Mouse (Mus musculus): ENCODE results near the gene Khdrbs1.
"Not testable (repeated sequence)": the region's sequence is repeated elsewhere in the genome, so short reads cannot be mapped to it uniquely, and the experiment has no call there.

Gene Khdrbs1

DNA sequence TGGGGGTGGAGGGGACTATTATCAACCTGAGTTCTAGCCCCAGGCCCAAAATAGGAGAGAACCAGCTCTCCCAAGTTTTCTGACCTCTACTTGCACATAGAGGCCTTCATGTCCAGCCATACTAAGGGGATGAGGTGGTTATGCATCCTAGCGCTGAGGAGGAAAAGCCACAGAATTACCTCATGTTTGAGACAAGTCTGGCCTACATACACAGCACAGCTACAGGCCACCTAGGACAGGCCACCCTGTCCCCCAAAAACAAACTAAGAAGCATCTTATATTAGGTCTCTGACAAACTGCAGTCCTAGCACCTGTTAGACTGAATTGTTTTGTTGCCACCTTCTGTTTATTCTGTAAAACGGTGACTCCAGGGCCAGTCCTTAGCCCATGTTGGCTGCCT lies 1.4 kb upstream of the Khdrbs1 start:
- no peak for DNase-seq (ENCODE audit: low spot score)

DNA sequence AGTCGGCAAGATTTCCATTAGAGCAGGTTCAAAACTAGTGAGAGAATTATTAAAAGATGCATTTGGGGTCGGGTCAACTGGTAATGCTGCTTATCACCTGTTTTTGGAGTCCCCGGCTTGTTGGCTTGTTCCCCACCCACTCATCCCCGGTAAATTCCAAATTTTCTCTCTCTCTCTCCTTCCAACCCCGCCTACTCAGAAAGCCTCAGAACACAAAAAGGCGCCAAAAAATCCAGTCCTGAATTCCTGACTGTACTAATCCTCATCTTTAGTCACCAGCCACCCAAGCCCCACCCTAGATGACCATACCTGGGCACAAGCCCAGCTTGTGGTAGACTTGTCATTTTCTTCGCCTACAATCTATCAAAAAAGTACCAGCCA lies 897 bp upstream of the Khdrbs1 start:
- no peak for DNase-seq (ENCODE audit: low spot score)

DNA sequence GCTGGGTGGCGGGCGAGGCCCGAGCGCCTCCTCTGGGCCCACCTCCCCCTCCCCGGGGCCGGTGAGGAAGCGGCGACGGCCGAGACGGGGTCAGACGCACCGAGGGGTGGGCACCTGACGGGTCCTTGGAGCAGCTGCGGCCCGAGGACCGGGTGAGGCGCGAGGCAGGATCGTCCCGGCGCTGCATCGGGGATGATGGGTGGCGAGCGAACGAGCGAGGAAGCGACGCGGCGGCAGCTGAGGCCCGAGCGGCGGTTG lies 200 bp downstream of the Khdrbs1 start:
- no peak for DNase-seq (ENCODE audit: low spot score)

DNA sequence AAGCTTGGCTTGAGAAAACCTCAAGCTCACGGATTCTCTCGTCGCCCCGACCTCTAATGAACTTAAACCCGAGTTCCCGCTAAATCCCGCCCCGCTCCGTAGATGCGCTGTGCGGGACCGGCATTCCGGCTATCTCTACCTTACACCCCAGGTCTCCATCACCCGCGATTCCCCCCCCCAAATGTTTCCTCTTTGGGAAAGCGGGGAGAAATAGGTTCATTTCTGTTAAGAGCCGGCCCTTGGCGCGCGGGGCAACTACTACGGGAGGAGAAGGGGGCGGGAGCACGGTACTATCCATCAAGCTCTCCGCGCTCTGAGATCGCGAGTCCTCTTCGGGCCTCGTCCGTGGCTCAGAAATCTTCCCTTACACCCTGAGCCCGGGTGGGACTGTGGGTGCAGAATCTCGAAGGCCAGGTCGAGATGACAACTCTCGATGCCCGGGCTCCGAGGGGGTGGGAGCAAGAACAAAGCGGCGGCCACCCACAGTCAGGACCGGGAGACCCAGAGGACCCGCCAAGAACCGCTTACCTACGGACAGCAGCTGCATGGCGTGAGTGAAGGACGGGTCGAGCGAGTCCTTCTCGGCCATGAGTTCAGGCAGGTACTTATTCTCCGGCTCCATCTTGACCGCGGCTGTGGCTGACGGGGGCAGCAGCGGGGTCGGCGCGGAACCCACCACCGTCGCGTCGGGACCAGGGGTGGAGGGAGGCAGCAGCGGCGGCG lies 691 bp downstream of the Khdrbs1 start:
- DNase-seq (ENCODE audit: low spot score) = no peak

DNA sequence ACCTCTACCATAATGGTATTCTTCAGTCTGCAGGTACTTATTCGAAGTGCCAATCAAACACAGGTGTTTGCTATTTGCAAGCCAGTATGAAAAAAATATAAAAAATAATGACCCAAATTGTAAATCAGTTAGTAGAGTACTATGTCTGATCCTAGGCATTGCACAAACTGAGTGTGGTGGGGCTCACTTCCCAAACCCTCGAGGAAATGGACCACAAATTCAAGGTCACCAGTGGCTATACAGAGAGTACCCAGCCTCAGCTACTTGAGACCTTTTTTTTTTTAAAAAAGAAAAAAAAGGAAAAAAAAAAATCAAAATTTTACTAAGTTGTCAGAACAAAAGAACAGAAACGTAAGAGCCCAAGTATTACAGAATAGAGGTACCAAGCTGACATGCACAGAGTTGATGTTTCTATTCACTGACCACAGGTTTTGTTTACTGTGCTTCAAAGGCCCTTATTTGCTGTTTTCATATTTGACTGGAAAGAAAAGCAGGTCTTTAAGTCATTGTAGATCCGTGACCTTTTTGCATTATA lies 2.9 kb downstream of the Khdrbs1 start:
- no peak for DNase-seq (ENCODE audit: low spot score)

DNA sequence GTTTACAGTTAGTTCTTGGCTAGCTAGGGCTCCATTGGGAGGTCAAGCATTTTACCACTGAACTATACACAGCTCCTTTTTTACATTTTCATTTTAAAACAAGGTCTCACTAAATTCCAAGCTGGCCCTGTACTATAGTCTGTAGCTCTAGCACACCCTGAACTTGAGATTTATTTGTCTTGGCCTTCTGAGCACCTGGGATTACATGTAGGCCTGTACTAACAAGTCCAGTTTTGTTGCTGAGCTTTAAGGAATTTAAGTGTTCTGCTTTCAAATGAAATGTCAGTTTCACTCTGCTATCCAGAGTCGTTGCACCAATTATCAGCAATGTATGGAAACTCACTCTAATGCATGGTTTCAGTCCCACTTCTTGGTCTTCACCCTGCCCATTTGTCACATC lies 5.9 kb downstream of the Khdrbs1 start:
- DNase-seq (ENCODE audit: low spot score) = no peak

DNA sequence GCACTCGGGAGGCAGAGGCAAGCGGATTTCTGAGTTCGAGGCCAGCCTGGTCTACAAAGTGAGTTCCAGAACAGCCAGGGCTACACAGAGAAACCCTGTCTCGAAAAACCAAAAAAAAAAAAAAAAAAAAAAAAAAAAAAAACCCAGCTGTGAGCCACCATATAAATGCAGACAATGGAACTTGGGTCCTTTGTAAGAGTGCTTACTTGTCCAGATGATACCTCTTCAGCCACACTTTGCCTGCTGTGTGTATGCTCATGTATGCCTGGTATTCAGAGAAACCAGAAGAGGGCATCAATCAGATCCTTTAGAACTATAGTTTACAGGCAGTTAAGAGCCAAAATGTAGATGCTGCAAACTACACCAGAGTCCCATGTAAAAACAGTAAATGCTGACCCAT lies 6.6 kb downstream of the Khdrbs1 start:
- not testable (repeated sequence) for DNase-seq (ENCODE audit: low spot score)

DNA sequence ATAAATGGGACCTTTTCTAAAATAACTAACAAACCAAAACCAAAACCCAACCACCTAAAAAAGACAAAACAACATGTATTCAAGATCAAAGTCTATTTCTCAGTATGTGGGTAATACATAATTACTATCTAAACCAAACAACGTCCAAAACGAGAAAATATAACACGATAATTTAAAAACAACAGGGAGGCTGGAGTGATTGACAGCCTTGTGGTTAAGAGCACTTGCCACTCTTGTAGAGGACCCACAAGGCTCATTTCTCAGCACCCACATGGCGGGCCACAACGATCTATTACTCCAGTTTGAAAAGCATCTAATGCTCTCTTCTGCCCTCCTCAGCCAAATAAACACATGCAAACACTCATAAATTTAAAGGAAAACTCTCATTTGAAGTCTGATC lies 10.7 kb downstream of the Khdrbs1 start:
- no peak for DNase-seq (ENCODE audit: low spot score)

DNA sequence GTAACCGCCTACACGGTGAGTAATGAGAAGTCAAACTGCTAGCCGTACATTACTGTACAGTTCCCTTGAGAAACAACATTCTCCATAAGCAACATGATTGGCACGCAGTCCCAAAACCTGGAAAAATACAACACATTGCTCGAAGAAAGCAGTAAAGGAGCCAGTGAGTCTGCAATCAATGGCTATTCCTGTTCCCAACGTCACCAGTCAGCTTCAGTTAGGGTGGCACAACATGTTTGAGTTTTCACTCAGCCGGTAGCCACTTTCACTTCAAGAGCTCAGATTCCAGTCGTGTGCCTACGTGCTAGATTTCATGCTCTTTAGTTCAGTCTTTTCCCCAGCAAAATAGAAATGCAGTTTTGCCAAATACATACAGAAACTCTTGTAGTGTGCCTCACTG lies 25.8 kb downstream of the Khdrbs1 start:
- no peak for DNase-seq (ENCODE audit: low spot score)

DNA sequence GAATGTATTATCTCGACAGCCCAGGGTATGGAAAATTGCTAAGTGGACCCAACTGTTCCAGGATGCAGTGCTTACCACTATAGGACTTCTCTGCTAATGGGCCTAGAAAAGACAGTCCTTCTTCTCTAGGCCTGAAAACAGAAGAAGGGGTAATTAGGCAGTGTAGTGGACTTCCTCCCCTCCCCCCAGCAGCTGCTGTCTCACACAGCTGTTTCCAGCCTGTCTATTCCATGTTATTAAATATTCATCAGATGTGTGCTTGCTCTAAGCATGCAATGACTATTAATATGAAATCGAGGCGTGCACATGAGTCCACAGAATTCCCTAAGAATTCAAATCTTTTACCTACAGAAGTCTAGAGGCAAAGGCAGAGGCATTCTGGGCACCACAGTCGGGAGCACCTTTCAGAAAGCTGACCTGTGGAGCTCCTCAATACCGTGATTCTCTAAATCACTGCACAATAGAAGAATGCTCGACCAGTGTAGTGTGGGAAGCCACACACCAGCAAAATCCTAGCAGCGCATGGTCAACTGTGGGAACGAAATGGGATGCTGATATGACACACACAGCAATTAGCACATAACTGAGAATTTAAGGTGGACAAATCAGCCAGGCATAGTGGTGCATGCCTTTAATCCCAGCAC lies 32.5 kb downstream of the Khdrbs1 start:
- DNase-seq (ENCODE audit: low spot score) = no peak

DNA sequence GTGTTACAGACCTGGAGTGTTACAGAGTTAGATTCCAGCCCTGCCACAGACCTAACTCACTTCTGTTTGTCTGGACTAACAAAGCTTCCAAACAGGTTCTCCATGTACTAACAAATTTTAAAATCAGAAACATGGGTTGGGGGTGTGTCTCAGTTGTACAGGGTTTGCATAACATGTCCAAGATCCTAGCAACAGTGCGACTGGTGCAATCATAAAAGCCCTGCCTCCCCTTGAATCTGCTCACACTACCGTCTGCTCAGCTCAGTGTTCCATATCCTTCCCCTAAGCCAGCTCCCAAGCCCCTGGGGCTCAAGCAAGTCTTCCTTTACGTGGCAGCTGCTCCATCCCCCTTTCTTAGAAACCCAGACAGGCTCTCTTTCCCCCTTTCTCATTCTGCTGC lies 35.4 kb downstream of the Khdrbs1 start:
- DNase-seq (ENCODE audit: low spot score) = no peak

DNA sequence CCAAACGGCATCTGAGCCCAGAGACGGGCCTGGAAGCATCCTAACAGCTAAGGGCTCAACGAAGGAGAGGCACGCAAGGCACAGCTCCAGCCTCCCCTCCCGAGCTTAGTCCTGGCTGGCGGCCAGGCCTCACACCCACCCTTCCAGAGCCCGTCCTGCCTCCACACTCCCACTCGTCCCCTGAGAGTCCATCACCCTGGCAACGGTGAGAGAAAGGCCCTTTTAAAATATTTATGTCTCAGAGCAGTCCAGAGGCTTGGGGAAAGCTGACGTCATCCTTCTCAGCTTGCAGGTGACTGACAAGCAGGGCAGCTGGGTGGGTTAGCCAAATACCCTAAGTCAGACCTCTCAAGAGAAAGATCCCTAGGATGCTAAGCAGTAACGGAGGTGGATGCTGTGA lies 39.6 kb downstream of the Khdrbs1 start:
- DNase-seq (ENCODE audit: low spot score) = peak; percentile 73

DNA sequence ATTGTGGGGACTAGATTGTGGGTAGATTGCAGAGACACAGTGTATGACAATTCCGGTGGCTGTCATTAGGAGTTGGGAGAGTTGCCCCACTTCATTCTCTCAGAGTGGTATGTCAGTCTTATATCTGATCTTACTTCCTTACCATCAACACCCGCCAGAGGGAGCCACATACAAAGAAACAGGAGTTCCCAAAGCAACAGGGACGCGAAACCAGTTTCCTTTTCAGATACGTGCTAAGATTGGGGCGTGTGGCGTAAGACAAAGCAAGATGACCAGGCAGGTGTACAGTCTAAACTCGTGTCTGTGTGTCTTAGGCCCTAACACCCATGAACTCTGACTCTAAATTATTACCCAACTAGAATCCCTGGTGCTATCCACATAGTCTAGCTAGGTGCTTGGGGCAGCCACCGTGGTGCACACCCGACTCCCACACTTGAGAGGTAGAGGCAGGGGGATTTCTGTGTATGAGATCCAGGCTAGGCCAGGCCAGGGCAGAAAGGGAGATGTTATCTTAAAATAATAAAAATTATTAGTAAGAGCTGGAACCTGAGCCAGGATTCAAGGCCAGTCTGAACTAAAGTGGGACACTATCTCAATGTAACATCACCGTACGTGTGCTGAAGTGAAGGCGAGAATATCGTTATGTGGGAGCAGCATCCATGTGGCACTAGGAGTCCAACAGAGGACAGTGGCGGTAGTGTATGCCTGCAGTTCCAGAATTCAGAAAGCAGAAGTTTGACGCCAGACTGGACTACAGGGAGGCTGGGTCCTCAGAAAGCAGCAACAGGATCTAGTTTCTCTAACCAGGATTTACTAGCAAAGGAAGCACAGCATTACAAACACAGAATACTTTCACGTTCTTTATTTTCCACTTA lies 40.4 kb downstream of the Khdrbs1 start:
- DNase-seq (ENCODE audit: low spot score) = peak; percentile 86

DNA sequence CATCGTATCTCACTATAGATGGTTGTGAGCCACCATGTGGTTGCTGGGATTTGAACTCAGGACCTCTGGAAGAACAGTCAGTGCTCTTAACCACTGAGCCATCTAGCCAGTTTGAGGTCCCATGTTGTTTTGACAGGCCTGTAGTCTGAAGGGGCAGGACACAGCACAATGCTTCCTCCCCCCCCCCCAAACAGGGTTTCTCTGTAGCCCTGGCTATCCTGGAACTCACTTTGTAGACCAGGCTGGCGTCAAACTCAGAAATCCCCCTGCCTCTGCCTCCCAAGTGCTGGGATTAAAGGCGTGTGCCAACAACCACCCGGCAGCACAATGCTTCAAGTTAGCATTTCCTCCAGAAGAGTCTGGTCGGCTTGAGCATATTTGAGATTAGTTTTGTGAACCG lies 41.4 kb downstream of the Khdrbs1 start:
- DNase-seq (ENCODE audit: low spot score) = not testable (repeated sequence)

DNA sequence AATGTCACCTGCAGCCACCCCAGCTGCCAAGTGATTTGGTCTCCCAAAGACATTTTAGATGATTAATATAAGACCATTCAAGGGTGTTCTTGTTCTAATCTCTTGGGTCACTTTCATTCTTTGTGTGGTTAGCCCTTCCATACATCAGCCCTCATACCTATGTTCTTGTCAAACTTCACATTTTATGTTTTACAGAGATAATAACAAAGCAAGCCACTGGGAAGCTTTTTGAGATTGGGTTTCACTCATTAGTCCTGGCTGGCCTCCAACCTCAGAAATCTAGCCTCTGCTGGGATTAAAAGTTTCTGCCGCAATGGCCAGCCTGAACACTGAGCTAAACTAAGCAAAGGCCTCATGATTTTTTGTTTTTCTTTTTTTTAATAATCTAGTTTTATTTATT lies 41.9 kb downstream of the Khdrbs1 start:
- no peak for DNase-seq (ENCODE audit: low spot score)

DNA sequence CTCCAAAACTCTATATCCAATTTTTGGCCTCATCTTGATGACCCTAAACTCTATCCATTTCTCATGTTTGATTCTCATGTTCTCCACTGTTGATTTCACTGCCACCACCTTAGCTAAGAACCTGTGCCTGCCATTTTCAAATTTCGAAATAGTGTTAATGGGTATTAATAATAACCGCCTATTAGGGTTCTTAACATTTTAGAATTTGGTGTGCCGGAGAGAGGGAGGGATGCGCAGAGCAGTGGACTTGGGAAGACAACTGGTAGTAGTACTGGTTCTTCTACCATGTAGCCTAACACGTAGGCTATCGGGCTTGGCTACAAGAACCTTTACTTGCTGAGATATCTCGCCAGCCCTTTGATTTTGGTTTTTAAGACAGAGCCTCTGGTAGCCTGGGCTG lies 44.9 kb downstream of the Khdrbs1 start:
- no peak for DNase-seq (ENCODE audit: low spot score)

DNA sequence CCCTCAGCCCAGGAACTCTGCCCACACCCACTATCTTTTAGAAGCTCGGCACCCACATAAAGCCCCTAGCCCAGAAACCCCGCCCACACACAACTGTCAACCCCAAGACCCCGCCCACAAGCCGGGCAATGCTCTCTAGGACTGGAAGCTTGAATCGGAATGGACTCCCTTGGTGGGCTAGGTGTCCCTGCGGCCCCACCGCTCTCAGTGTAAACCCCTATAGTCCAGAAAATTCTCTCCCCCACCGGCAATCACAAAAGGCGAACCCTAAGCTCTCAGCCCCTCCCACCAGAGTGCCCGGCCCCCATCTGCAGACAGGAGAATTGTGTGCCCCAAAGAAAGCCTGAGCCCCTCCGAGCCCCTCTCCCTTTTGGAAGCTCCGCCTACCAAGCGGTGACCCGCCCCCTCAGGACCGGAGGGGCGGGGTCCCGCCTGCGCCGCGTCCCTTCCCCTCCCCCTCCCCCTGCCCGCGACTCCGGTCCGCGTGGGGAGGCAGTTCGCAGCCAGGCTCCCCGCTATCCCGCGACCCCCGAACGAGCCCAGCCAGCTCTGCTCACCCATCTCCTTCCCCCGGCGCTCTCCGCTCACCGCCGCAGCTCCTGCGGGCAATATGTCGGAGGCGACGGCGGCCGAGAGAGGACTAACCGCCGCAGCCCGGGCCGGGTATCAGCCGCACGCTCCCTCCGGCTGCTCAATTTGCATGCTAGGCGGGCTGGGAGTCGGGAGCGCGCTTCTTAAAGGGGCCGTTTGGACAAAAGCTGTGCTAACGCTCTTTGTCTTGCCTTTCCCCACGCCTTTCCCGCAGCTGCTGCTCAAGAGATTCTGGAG lies 45.7 kb downstream of the Khdrbs1 start, which contains the start of gene Tmem39b:
TSS of gene Tmem39b (minus strand) at position 681 of the 828 bp plus-strand sequence.
- DNase-seq (ENCODE audit: low spot score) = peak; percentile 82

DNA sequence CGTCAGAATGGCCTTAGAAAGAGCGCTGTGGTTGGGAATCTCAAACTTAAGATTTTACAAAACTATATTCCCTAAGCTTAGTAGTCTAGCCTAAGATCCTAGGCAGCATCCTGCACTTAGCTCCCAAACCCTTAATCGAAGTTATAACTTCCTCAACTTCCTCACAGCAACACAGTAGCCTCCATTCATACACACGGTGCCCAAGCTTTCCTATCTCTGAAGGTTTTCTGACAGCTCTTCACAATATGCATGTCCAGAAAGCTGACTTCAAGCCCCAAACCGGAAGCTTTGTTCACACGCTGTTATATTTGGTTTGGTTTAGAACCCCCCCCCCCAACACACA lies 46.3 kb downstream of the Khdrbs1 start:
- DNase-seq (ENCODE audit: low spot score) = no peak

DNA sequence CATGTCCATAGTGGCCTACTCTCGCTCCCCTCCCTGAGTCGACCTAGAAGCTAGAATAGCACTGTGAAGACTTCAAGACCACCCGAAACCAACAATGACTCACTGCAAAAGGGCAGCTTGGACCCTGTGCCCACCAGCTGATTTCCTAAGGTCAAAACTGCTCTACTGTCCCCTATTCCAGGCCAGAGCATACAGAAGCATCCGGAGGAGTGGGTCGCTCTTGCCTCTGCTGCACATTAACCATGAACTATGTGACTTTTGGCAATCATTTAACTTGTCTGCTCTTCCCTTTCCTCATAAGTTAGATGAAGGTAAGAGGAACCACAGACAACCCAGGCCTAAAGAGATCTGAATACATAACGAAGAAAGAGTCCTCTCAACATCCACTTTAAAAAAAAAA lies 57.6 kb downstream of the Khdrbs1 start:
- DNase-seq (ENCODE audit: low spot score) = no peak

DNA sequence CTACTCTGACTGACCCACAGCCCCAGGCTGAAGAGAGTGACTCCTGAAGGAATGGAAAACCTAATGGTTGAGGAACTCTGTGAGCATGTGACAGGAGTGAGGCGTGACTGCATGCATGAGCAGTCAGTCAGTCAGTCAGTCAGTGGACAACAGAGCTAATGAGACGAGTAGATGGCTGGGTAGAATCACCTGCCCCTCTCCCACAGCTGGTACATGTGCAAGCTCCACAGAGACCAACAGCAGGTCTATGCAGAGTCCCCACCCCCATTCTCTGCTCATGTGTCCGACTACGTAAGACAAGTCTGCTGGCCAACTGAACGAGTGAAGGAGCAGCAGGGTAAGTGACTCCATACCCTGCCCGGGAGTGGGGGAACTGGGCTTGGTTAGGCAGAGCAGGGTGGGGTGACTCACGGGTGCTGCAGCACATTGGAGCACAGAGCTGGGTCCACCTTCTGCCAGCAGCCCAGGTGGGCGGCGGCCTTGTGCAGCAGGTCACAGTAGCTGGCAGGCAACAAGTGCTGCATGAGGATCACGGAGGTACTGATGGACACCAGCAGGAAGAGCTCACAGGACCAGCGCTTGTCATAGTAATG lies 58.1 kb downstream of the Khdrbs1 start:
- DNase-seq (ENCODE audit: low spot score) = no peak

DNA sequence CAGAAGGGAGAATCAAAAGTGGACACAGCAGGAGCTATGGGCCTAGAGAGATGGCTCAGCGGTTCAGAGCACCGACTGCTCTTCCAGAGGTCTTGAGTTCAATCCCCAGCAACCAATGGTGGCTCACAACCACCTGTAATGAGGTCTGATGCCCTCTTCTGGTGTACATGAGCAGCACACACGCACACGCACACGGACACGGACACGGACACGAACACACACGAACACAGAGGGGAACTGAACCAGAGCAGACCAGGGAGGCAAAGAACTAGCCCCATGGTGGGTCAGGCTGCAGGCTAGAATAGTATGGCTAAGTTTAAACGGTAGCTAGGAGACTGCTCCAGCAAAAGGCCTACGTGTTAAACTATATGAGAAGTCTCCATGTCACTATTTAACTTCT lies 60.3 kb downstream of the Khdrbs1 start:
- no peak for DNase-seq (ENCODE audit: low spot score)
